Mouse (Mus musculus) lung, adult 10 weeks (tissue): ENCODE results near the gene Ube2cbp. TPM values are rescaled to one million over a fixed set of nuclear protein-coding genes. Genes with fewer than 3 reads are reported as not detected.

ENCODE experiments used
- polyA plus RNA-seq: library from polyadenylated mRNA; stranded (reverse); fragments of 350-450 nt; fragmentation: Illumina TruSeq; extraction: RNeasy Lipid Tissue Mini Kit (QIAGEN cat#74804); gene quantifications from one replicate; pipeline ENCODE4 v1.2.3, GENCODE M21; 2014; ENCODE audit warnings: low read depth, low replicate concordance; ENCODE audit not compliant: insufficient read depth

Ube2cbp gene
- 1.0 TPM for polyA plus RNA-seq

DNA sequence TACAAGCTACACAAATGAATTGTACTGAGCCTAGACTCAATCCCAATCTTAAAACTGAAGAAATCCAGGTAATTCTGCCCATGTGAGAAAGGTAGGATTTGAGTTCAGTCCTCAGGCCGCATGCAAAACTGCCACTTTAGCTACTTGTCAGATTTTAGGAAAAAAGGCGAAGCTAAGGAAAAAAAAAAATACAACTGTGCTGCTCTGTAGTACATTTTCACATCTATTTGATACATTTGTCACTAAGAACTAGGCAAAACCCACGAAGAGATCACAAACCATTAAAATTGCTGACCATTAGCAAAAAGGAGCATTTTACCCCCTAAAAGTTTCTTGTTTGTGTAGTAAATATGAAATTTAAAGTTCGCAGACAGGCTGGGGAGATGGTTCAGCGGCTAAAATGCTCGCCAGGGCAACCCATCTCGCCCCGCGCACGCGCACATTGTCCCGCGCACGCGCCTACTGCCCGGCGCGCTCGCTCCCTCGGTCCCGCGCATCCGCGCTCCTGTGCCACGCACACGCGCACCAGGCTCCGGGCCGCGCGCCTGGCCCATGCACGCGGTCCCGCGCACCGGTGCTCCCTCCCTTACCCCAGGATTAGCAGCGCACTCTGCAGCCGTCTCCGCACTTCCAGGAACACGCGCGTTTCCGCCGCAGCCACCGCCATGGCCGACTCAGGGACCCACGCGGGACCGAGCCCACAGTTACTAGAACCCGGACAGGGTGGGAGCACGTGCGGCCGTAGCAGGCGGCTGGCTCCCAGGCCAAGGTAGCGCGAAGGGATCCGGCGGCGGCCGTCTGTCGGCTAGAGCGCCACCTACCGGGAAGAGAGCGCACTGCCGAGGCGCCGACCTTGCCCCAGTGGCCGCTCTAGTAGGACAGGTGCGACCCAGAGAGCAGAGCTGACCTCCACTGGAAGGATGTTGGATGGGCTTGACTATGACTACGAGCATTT is at the start of gene Ube2cbp:
TSS of gene Ube2cbp (minus strand) at position 800 of the 955 bp plus-strand sequence.

DNA sequence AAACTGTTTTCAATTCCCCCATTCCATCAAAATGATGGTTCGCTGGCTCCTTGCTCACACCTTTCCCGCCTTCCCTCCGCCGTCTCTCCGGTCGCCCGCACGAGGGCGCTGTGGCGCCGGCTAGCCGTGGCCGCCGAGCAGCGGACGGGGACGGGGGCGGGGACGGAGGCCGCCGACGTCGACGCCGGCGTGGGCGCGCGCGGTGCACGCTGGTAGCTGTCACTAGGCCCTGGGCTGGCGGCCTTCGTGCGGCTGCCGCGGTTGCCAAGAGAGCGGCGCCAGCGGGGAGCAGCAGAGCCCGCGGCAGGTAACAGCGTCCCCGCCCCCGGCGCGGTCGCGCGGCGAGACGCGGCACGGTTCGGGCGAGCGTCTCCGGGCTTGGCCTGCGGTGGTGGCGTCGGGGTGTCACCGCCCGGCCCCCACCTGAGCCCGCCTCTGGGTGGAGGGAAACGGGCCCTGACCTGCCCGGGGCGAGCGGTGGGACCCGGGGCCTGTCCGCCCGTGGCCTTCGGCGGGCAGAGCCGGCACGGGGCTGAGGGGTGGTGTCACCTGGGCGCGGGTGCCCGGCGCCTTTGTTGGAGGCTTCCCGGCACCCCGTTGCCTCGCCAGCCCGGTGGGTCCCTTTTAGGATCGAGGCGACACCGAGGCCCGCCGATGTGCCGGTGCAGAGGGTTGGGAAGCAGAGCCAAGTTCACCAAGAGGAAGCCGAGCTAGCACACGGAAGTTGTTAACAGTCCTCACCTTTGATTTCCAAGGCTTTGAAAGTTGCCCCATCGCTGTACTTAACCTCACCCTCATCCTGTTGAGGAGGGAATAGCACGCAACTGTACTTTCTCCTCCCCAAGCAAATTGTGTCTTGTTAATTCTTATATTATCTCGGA is 2.5 kb upstream of the Ube2cbp start, which contains the start of gene Dop1a:
TSS of gene Dop1a (plus strand) at position 165 of the 881 bp plus-strand sequence.

Other genes starting within 250 kb of the Ube2cbp start
- 9.8 TPM for gene Dop1a, start 2.2 kb upstream of the Ube2cbp start, polyA plus RNA-seq
- 8.1 TPM for gene Pgm3, start 106.9 kb upstream of the Ube2cbp start, polyA plus RNA-seq
- gene Rwdd2a, start 107.0 kb upstream of the Ube2cbp start, polyA plus RNA-seq: 2.8 TPM
- 46.5 TPM for gene Me1, start 231.0 kb upstream of the Ube2cbp start, polyA plus RNA-seq